Mouse (Mus musculus) heart, embryonic 11.5 days (tissue): ENCODE measurements around the gene Slc38a6. TPM values are rescaled to one million over a fixed set of nuclear protein-coding genes. Genes with fewer than 3 reads are reported as not detected.

Experiments used
- ATAC-seq: fragments of 200-750 bp; cut with Nextera tagmentation; replicated peaks from 2 replicates; pipeline ENCODE4 v1.8.0; 2017; ENCODE audit warnings: moderate library complexity; ENCODE audit not compliant: insufficient number of reproducible peaks, low FRiP score, low TSS enrichment
- H3K27ac ChIP-seq: fragments of 300-500 bp; sonication (generic); 2 replicates; pipeline ENCODE4 v1.5.1; 2014; ENCODE audit warnings: mild to moderate bottlenecking, low read depth, low read length
- H3K27me3 ChIP-seq: fragments of 300-500 bp; sonication (generic); 2 replicates; pipeline ENCODE4 v1.6.1; 2014; ENCODE audit warnings: mild to moderate bottlenecking, low read length, mixed read lengths; ENCODE audit not compliant: control insufficient read depth, insufficient read depth
- H3K36me3 ChIP-seq: fragments of 300-500 bp; sonication (generic); 2 replicates; pipeline ENCODE4 v1.6.1; 2014; ENCODE audit warnings: mild to moderate bottlenecking, low read length, moderate library complexity, mixed read lengths; ENCODE audit not compliant: control insufficient read depth, insufficient read depth
- H3K4me1 ChIP-seq: fragments of 300-500 bp; sonication (generic); 2 replicates; pipeline ENCODE4 v1.6.1; 2014; ENCODE audit warnings: low read length; ENCODE audit not compliant: control insufficient read depth, insufficient read depth
- H3K4me2 ChIP-seq: fragments of 300-500 bp; sonication (generic); 2 replicates; pipeline ENCODE4 v1.6.1; 2014; ENCODE audit warnings: mild to moderate bottlenecking, moderate library complexity
- H3K4me3 ChIP-seq: fragments of 300-500 bp; sonication (generic); 2 replicates; pipeline ENCODE4 v1.5.1; 2014; ENCODE audit warnings: low read depth, low read length
- H3K9ac ChIP-seq: fragments of 300-500 bp; sonication (generic); 2 replicates; pipeline ENCODE4 v1.6.1; 2014; ENCODE audit warnings: mild to moderate bottlenecking, low read depth, low read length, moderate library complexity
- H3K9me3 ChIP-seq: fragments of 300-500 bp; sonication (generic); replicated peaks from 2 replicates; pipeline ENCODE4 v1.6.1; 2016; ENCODE audit warnings: low read length; ENCODE audit not compliant: control insufficient read depth
- WGBS: fragments of 180-500 bp; shearing (Covaris S2); extraction: QIAGEN DNeasy Blood & Tissue Kit; methylation state at CpG from one replicate; pipeline ENCODE4 v1.1.7; 2014; ENCODE audit not compliant: insufficient replicate concordance; 5-methylcytosine and 5-hydroxymethylcytosine counted together
- polyA plus RNA-seq: library from polyadenylated mRNA; unstranded; fragments of >200 nt; fragmentation: Nextera tagmentation; extraction: Ambion mirVana; gene quantifications from 2 replicates; pipeline ENCODE4 v1.2.1, GENCODE M21; 2014

Gene Slc38a6
- polyA plus RNA-seq, 1 experiment from 2014 or later: 8.7 TPM

DNA sequence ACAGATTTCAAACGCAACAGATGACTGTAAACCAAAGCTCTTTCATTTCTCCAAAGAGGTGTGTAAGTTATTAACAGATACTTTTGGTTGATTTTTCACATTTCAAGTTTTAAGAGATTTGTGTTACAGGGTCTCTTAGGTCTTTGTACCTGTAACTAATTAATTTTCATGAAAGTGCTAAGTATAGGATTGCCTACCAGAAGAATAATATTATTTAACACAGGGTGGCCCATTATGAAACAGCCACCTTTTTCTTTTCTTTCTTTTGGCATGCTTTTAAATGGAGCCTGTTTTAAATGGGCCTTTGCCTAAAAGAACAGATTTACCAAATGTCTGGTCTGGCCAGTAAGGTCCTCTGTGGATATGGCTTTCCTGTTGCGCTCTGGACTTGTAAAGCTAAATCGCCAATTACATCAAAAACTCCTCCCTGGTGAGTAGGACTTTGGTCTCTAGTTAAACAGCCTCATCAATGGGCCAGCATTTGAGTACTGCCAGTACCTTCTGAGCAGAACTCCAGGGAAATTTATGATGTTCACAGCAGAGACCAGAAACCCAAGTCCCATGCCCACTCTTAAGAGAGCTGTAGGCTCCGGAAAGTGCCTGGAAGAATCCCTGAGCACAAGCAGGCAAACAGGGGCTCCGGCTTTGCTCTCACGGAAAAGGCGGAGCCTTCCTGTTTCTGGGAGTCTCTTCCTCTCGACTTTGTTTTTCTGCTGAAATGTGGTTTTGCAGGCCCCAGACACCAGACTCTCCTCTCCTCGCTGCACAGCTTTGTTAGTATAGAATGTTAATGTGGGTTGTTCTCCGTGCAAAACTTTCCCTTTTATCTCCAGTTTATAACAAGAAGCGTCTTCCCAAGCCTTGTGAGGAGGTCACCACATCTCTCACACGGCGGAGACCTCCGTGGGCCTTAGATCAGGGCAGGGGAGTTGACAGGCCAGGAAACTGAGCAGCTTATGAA, 55.4 kb downstream of the Slc38a6 start:
- Histone ChIP-seq H3K4me3 (no peak overlapping the region), H3K36me3 (no peaks in the 10 kb centered on the region), H3K9ac (0 out of 2 replicates have a peak overlapping the region, but pooled peaks have one; percentile 2), H3K27me3 (no peaks in the 10 kb centered on the region), H3K4me1 (peaks cover 3% of the 10 kb centered on the region; the same call in 1 of the 2 replicates), H3K27ac (peak overlapping the region; percentile 85), H3K9me3 (no peaks in the 10 kb centered on the region), H3K4me2 (no peak overlapping the region)
- 58% methylated on average over 14 of the region's 14 CpGs for WGBS
- no peak for ATAC-seq

DNA sequence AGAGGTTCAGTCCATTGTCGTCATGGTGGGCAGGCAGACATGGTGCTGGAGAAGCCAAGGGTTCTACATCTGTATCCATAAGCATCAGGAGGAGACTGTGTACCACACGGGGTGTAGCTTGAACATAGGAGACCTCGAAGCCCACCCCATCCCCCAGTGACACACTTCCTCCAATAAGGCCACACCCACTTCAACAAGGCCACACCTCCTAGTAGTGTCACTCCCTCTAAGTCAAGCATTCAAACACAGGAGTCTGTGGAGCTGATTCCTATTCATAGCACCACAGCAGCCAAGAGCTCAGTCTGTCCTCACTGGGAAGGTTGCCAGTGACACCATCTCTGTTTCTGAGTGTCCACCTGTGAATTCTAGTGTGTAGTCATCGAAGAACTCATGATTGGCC, 57.7 kb downstream of the Slc38a6 start:
- H3K36me3 ChIP-seq: no peaks in the 10 kb centered on the region
- H3K27me3 ChIP-seq: no peaks in the 10 kb centered on the region

DNA sequence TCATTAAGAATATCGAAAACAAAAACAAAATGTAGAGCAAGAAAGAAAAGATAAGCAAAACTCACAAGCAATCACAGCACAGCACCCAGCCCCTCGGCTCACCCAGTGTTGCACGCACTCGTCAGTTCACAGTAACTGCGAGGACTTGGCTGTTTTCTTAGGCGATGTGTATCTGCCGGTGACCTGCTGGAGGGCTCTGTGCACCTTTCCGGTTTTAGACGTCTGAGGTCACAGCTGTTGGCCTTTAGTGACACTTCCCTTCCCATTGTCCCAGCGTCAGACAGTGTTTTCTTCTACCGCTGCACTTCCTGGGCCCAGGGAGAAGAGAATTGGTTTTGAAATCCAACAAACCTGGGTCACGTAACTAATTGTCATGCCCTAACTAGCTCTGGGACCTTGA, 58.6 kb downstream of the Slc38a6 start:
- no peak overlapping the region for H3K27ac ChIP-seq
- H3K27me3 ChIP-seq: no peaks in the 10 kb centered on the region
- no peak overlapping the region for H3K4me3 ChIP-seq
- 52% methylated on average over 12 of the region's 12 CpGs for WGBS
- H3K4me1 ChIP-seq: peaks cover 3% of the 10 kb centered on the region; the same call in 1 of the 2 replicates
- no peak overlapping the region for H3K9ac ChIP-seq
- H3K4me2 ChIP-seq: no peak overlapping the region
- no peaks in the 10 kb centered on the region for H3K36me3 ChIP-seq
- H3K9me3 ChIP-seq: no peaks in the 10 kb centered on the region
- no peak for ATAC-seq

More for the DNA sequence above, 57.7 kb downstream of the Slc38a6 start:
- Histone ChIP-seq H3K27ac (no peak overlapping the region), H3K9ac (no peak overlapping the region), H3K4me3 (no peak overlapping the region), H3K4me1 (peaks cover 3% of the 10 kb centered on the region; the same call in 1 of the 2 replicates), H3K9me3 (no peaks in the 10 kb centered on the region), H3K4me2 (no peak overlapping the region)
- no peak for ATAC-seq
- WGBS: 93% methylated on average over 4 of the region's 4 CpGs

DNA sequence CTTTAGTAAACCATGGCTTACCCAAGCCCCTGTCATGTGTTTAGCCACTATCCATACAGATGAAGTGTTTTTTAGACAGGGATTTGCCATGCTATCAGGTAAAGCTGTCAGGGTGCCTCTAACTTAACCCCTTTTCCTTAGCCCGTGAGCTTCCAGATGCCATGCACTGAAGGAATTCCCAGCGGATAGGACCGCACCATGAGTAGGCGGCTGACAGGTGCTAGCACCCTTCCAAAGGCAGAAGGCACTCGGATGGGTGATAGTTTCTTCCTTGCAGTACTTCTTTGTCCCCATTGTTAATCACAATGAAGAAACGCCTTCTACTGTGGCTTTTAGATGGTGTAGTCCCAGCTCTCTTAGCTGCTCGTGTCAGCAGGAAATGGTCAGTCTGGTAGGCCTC, 60.6 kb downstream of the Slc38a6 start:
- no peaks in the 10 kb centered on the region for H3K27me3 ChIP-seq
- no peak overlapping the region for H3K9ac ChIP-seq
- H3K4me1 ChIP-seq: peaks cover 9% of the 10 kb centered on the region
- ATAC-seq: no peak
- H3K9me3 ChIP-seq: no peaks in the 10 kb centered on the region
- no peaks in the 10 kb centered on the region for H3K36me3 ChIP-seq
- H3K4me3 ChIP-seq: no peak overlapping the region
- H3K27ac ChIP-seq: no peak overlapping the region
- no peak overlapping the region for H3K4me2 ChIP-seq
- WGBS: 68% methylated on average over 7 of the region's 7 CpGs

DNA sequence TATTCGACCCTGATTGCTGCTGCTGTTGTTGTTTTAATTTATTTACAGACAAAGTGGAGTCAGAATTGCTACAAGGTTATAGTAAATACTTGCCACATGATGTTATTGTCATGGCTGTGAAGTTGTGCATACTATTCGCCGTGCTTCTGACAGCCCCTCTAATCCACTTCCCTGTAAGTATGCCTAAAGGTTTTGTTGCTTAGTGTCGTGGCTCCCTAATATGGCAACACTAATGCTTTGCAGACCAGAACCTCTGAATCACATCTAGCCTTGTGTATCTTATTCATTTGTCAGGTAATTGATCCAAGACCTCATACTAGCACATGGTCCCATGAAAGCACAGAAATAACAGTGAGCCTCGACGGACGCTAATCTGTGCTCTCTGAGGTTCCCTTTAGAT, 63.9 kb downstream of the Slc38a6 start:
- ATAC-seq: no peak
- WGBS: 66% methylated on average over 7 of the region's 7 CpGs
- Histone ChIP-seq H3K27me3 (no peaks in the 10 kb centered on the region), H3K9me3 (no peaks in the 10 kb centered on the region), H3K27ac (no peak overlapping the region), H3K4me3 (no peak overlapping the region), H3K4me1 (peaks cover 15% of the 10 kb centered on the region), H3K36me3 (no peaks in the 10 kb centered on the region), H3K4me2 (no peak overlapping the region), H3K9ac (no peak overlapping the region)

DNA sequence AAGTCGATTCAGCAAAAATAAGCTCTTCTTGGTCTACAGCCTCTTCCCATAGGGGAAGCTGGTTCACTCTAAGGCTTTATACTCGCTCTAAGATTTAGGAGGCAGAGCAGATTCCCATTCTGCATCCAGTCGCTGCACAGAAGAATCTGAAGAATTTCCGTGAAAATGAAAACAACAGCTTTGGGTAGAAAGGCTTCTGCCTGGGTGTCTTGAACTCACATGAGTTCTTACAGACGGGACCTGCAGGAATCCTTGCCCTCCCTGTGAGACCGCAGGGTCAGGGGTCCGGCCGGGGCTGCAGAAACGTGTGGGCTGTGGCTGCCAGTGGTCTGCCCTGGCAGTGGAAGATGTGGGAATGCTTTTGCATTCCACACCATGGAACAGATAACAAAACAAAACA, 64.4 kb downstream of the Slc38a6 start:
- Histone ChIP-seq H3K4me2 (no peak overlapping the region; the same call in 1 of the 2 replicates), H3K27ac (peak overlapping the region; percentile 64; the same call in 1 of the 2 replicates), H3K36me3 (no peaks in the 10 kb centered on the region), H3K9ac (no peak overlapping the region), H3K4me3 (no peak overlapping the region), H3K27me3 (no peaks in the 10 kb centered on the region), H3K4me1 (peaks cover 15% of the 10 kb centered on the region), H3K9me3 (no peaks in the 10 kb centered on the region)
- WGBS: 22% methylated on average over 9 of the region's 9 CpGs
- no peak for ATAC-seq

DNA sequence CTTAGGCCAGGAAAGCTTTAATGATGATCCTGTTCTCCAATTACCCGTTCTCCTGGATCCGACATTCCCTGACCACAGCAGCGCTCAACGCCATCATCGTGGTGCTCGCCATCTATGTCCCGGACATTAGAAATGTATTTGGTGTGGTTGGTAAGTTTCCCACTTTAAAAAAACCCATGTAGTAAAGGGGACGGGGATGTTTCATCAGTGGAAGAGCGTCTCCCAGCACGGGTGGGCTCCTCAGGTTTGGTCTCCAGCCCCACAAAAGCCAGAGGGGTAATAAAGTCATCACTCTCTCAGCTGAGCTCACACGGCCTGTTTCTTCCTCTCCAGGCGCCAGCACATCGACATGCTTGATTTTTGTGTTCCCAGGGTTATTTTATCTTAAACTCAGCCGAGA, 65.2 kb downstream of the Slc38a6 start:
- H3K27ac ChIP-seq: peak overlapping the region; percentile 73
- no peaks in the 10 kb centered on the region for H3K9me3 ChIP-seq

DNA sequence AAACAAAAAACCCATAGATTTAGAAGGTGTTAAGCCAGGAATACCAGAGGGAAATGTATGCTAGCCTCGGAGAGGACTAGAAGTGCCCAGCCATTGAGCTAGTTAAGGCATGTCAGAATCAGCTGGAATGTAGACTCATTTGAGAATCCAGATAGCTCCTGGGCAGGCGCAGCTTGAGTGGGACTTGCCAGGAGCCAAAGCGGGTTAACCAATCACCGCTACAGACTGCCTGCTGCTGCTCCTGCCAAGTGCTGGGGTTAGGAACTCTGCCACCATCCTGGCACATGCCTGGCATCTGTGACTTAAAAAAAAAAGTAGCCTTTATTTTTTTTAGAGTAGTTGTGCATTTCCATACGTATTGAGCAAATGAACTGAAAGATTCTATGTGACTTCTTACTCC, 66.8 kb downstream of the Slc38a6 start:
- 74% methylated on average over 5 of the region's 5 CpGs for WGBS
- Histone ChIP-seq H3K9me3 (no peaks in the 10 kb centered on the region), H3K27ac (no peak overlapping the region)

More for the DNA sequence above, 65.2 kb downstream of the Slc38a6 start:
- Histone ChIP-seq H3K36me3 (no peaks in the 10 kb centered on the region), H3K4me3 (no peak overlapping the region), H3K4me1 (peaks cover 12% of the 10 kb centered on the region), H3K4me2 (no peak overlapping the region), H3K27me3 (no peaks in the 10 kb centered on the region), H3K9ac (no peak overlapping the region)
- ATAC-seq: no peak
- 72% methylated on average over 14 of the region's 14 CpGs for WGBS

More for the DNA sequence above, 66.8 kb downstream of the Slc38a6 start:
- no peak overlapping the region for H3K4me3 ChIP-seq
- H3K9ac ChIP-seq: no peak overlapping the region
- H3K27me3 ChIP-seq: no peaks in the 10 kb centered on the region
- no peak overlapping the region for H3K4me2 ChIP-seq
- ATAC-seq: no peak
- peaks cover 12% of the 10 kb centered on the region for H3K4me1 ChIP-seq
- H3K36me3 ChIP-seq: no peaks in the 10 kb centered on the region
